Mouse (Mus musculus): ENCODE measurements at regions not wholly inside any gene's neighbourhood (a gene's known extent, or its start where the extent isn't known, plus 50 kb on each side); places are given as distances from the start of the nearest gene placed in this dataset.

DNA sequence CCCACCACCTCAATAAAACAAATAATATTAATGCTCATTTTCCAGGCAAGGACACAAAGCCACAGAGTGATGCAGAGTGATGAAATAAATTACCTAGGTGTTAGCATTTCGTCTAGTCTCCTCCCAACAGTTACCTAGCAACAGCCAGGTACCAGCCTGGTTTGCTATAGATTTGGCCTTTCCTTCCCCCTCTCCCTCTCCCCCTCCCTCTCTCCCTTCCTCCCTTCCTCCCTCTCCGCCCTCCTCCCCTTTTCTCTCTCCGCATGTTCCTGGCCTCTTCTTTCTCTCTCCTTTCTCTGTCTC, 51.6 kb upstream of the Nudt7 start:
- Histone ChIP-seq H3K27me3 (ENCODE audit: control insufficient read depth, insufficient read depth, low read length, poor library complexity, severe bottlenecking) (no peaks in the 10 kb centered on the region), H3K4me3 (ENCODE audit: low read depth, low read length) (no peak overlapping the region), H3K36me3 (ENCODE audit: control insufficient read depth, insufficient read depth, low read length, poor library complexity, severe bottlenecking) (no peaks in the 10 kb centered on the region), H3K27ac (ENCODE audit: insufficient read depth, low read length) (no peak overlapping the region), H3K9ac (ENCODE audit: low read depth, poor library complexity, severe bottlenecking) (no peak overlapping the region), H3K9me3 (replicated peaks; ENCODE audit: control insufficient read depth, insufficient read depth, low read length, poor library complexity, severe bottlenecking) (no peaks in the 10 kb centered on the region), H3K4me1 (ENCODE audit: control insufficient read depth, insufficient read depth, low read length) (no peaks in the 10 kb centered on the region)
- TF ChIP-seq EP300 (IDR thresholded peaks at IDR 0.05; ENCODE audit: insufficient read depth, low read depth, low read length) (no peak), POLR2A (IDR thresholded peaks at IDR 0.05; ENCODE audit: insufficient read depth, low read length) (no peak), CTCF (IDR thresholded peaks at IDR 0.05; ENCODE audit: low read depth, low read length) (no peak)
